Mouse (Mus musculus): ENCODE results near the gene Olfr1532-ps1. TPM values are rescaled to one million over a fixed set of nuclear protein-coding genes. Genes with fewer than 3 reads are reported as not detected.
"Not testable (repeated sequence)": the region's sequence is repeated elsewhere in the genome, so short reads cannot be mapped to it uniquely, and the experiment has no call there.

Olfr1532-ps1 gene
- polyA plus RNA-seq (2021), result not detected

DNA sequence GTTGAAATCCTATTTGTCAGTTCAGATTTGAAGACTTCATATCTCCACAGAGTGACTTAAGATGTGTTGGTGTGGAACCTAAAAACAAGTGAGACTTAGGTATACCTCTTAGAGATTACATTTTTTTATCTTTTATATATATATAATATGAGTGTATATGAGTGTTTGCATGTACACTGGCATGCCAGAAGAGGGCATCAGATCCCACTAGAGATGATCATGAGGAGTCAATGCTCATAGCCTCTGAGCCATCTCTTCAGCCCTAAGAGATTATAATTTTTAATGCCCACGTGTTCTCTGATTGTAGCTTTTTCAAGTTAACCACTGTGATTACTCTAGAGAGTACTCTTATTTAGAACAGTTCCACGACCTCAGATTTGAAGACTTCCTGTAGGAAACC is at the start of gene Olfr1532-ps1:
Gene Olfr1532-ps1, plus strand, starts transcription at position 326 of the 400 bp plus-strand sequence.
- DNase-seq (ENCODE audit: low read depth, low spot score) (no peak), ATAC-seq (no peak)
- in situ Hi-C loops (cut with MboI; ENCODE audit: low pct_unique_long_range_greater_than_20kb), result no loop called here
- POLR2A ChIA-PET, result no interaction called here
- TF ChIP-seq CTCF (IDR thresholded peaks at IDR 0.05), result no peak
- no peaks in the 10 kb centered on the region for H3K27me3 ChIP-seq
- CTCF ChIA-PET, result no interaction called here

DNA sequence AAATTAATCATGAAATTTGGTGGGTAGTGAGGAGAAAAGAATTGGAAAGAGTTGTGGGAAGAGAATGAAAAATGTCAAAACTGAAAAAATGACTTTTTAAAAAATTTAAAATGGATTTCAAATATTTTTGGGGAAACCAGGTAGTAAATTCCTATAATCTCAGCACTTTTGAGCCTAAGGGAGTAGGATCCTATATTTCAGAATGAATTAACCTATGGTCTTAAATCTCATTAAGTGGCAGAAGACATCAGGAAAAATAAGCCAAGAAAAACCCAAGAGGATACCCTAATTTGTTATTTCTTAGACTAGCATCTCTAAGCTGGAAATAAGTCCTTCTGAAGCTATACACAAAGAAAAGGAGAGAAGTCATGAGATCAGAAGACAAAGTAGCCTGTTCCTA is 44.9 kb upstream of the Olfr1532-ps1 start, which contains the start of gene Olfr704:
Gene Olfr704, plus strand, starts transcription at position 301 of the 400 bp plus-strand sequence.
- in situ Hi-C loops (cut with MboI; ENCODE audit: low pct_unique_long_range_greater_than_20kb), result no loop called here
- no peaks in the 10 kb centered on the region for H3K27me3 ChIP-seq
- TF ChIP-seq CTCF (IDR thresholded peaks at IDR 0.05), result no peak
- no peak for DNase-seq (ENCODE audit: low read depth, low spot score)
- ChIA-PET CTCF (no interaction called here), POLR2A (no interaction called here)
- ATAC-seq, result no peak

DNA sequence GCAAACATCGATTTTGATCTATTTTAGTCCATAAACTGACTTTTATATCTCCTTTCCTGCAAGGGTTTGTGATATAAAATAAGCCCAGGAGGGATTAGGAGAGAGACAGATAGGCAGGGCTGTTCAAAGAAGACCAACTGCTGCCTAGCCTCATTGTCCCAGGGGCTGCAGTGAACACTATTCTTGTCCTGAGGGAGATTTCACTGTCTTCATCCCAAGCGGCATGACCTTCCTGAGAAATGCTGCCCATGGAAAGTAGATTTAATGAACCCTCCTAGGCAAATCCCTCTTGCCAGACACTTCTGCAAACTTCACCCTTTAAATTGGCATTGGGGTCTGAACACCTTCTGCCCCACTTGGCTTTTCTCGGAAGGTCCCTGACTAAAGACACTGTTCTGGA is 31.0 kb upstream of the Olfr1532-ps1 start, which contains the start of gene Olfr705:
Gene Olfr705, minus strand, starts transcription at position 101 of the 400 bp plus-strand sequence.
- ATAC-seq (no peak), DNase-seq (ENCODE audit: low read depth, low spot score) (no peak)
- ChIA-PET CTCF (no interaction called here), POLR2A (no interaction called here)
- no peak for TF ChIP-seq CTCF (IDR thresholded peaks at IDR 0.05)
- H3K27me3 ChIP-seq, result no peaks in the 10 kb centered on the region
- in situ Hi-C loops (cut with MboI; ENCODE audit: low pct_unique_long_range_greater_than_20kb), result no loop called here

DNA sequence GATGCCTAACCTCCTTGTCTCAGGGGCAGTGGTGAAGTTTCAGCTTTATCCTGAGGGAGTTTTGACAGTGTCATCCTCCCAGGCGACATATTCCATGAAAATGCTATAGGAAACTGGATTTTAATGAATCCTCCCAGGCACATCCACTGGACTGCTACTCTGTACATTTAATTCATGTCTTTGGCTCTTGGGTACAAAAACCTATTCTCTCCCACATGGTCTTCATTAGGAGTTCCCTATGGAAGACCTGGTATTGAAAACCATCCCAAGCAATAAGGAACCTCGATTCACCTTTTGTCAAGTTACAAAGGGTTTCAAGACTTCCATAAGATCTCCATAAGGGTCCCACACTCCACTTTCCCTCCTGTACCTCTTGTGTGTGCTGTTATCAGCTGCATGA is 19.7 kb upstream of the Olfr1532-ps1 start, which contains the start of gene Olfr706:
Gene Olfr706, minus strand, starts transcription at position 101 of the 400 bp plus-strand sequence.
- in situ Hi-C loops (cut with MboI; ENCODE audit: low pct_unique_long_range_greater_than_20kb), result no loop called here

DNA sequence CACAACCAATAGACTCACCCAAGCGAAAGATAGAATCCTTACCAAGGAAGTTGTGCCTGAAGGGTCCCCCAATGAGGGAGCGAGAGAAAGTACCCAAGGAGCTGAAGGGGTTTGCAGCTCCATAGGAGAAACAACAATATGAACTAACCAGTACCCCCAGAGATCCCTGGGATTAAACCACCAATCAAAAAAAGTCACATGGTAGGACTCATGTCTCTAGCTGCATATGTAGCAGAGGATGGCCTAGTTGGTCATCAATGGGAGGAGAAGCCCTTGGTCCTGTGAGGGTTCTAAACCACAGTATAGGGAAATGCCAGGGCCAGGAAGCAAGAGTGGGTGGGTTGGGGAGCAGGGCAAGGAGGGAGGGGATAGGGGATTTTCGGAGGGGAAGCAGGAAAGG is 6.7 kb upstream of the Olfr1532-ps1 start, which contains the start of gene Olfr707:
Gene Olfr707, minus strand, starts transcription at position 101 of the 400 bp plus-strand sequence.
- POLR2A ChIA-PET; ATAC-seq; H3K27me3 ChIP-seq; in situ Hi-C loops (cut with MboI; ENCODE audit: low pct_unique_long_range_greater_than_20kb); DNase-seq (ENCODE audit: low read depth, low spot score); CTCF ChIA-PET: not testable (repeated sequence)

More for the DNA sequence above, 19.7 kb upstream of the Olfr1532-ps1 start, which contains the start of gene Olfr706:
- DNase-seq (ENCODE audit: low read depth, low spot score) (no peak), ATAC-seq (no peak)
- H3K27me3 ChIP-seq, result no peaks in the 10 kb centered on the region
- TF ChIP-seq CTCF (IDR thresholded peaks at IDR 0.05), result no peak
- ChIA-PET CTCF (no interaction called here), POLR2A (no interaction called here)

DNA sequence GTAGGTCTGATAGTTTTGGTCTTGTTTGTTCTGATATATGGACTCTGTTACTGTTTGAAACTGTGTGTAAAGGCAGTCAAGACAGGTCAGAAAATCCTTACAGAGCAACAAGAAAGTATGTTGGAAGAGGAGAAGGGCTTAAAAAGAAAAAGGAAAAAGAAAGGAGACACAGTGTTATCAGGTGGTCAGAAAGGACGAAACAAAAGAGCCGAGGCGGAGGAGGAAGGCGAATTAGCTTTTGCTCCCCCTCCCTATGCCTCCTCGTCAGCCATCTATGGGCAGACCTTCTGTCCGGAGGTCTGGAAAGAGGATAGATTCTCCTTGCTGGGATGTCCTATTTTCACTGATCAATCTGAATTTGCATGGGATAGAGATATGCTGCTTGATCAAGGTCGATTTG is 13.2 kb downstream of the Olfr1532-ps1 start:
- POLR2A ChIA-PET; ATAC-seq; in situ Hi-C loops (cut with MboI; ENCODE audit: low pct_unique_long_range_greater_than_20kb); DNase-seq (ENCODE audit: low read depth, low spot score); H3K27me3 ChIP-seq; CTCF ChIA-PET: not testable (repeated sequence)

DNA sequence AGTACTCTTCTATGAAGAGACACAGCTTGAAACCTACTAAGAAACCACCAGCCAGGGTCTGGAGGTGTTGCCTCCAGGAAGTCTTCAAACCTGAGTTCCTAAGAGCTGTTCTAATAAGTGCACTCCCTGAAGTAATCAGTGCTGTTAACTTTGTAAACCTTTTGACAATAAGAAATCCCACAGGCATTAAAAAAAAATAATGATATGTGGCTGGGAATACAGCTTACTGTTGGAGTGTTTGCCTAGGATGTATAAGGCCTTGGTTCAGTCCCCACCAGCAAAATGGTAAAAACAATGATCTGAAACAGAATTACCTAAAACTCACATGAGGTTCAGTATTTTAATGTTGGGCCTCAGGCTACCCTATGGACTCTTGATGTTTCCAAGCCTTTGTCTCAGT is 24.3 kb downstream of the Olfr1532-ps1 start, which contains the start of gene Olfr709-ps1:
Gene Olfr709-ps1, minus strand, starts transcription at position 101 of the 400 bp plus-strand sequence.
- ATAC-seq (no peak), DNase-seq (ENCODE audit: low read depth, low spot score) (no peak)
- H3K27me3 ChIP-seq, result no peaks in the 10 kb centered on the region
- ChIA-PET CTCF (no interaction called here), POLR2A (no interaction called here)
- in situ Hi-C loops (cut with MboI; ENCODE audit: low pct_unique_long_range_greater_than_20kb), result no loop called here
- TF ChIP-seq CTCF (IDR thresholded peaks at IDR 0.05), result no peak

DNA sequence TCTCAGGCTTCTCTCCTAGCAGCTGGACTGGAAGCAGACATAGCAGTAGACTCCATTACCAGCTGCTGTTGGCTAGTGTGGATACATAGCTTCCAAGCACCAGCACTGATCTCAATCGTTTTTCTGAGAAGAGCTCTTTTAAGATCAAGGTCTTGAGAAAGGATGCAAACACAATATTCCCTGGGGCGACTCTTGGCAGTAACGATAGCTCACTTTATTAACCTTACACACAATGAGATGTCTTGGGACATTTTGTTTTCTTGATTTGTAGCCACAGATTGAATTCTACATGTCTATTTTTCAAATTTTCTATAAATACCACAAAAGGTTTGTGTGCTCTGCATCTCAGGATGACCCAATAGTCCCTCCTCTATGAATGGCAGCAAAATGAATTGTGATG is 40.4 kb downstream of the Olfr1532-ps1 start, which contains the start of gene Olfr710:
Gene Olfr710, minus strand, starts transcription at position 101 of the 400 bp plus-strand sequence.
- no peak for ATAC-seq
- in situ Hi-C loops (cut with MboI; ENCODE audit: low pct_unique_long_range_greater_than_20kb), result no loop called here
- DNase-seq (ENCODE audit: low read depth, low spot score), result no peak
- CTCF ChIA-PET, result interaction anchor here (1.0 kb wide), 1 partner anchor 22 kb away, joined by 3 read pairs; no protein-coding TSS in a partner anchor
- no peak for TF ChIP-seq CTCF (IDR thresholded peaks at IDR 0.05)
- no peaks in the 10 kb centered on the region for H3K27me3 ChIP-seq
- POLR2A ChIA-PET, result no interaction called here

DNA sequence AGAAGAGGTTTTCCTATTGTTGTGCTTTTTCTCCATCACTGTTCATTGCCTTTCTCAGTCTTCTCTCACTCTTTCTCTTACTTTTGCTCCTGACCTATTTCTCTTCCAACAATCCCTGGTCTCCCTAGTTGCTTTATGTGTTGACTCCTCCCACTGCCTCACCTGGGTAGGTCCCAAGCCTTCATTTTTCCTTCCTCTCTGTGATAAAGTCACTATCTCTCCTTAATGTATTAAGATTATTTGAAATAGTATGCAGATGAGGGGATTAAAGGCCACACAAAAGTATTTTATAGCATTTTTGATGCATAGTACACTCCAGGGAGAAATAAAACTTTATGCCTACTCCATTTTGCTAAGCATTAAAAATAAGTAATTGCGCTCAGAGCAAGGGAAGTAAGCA is 56.0 kb downstream of the Olfr1532-ps1 start, which contains the start of gene Olfr6:
Gene Olfr6, minus strand, starts transcription at position 101 of the 400 bp plus-strand sequence.
- POLR2A ChIA-PET, result no interaction called here
- in situ Hi-C loops (cut with MboI; ENCODE audit: low pct_unique_long_range_greater_than_20kb), result no loop called here

More for the DNA sequence above, 56.0 kb downstream of the Olfr1532-ps1 start, which contains the start of gene Olfr6:
- ATAC-seq (no peak), DNase-seq (ENCODE audit: low read depth, low spot score) (no peak)
- TF ChIP-seq CTCF (IDR thresholded peaks at IDR 0.05), result no peak
- H3K27me3 ChIP-seq, result peaks cover 3% of the 10 kb centered on the region
- CTCF ChIA-PET, result no interaction called here

Other genes starting within 250 kb of the Olfr1532-ps1 start
- not detected for gene Olfr693, start 227.4 kb upstream of the Olfr1532-ps1 start, polyA plus RNA-seq (2021)
- gene Olfr694, start 216.2 kb upstream of the Olfr1532-ps1 start, polyA plus RNA-seq (2021), result not detected
- not detected for gene Olfr695, start 191.6 kb upstream of the Olfr1532-ps1 start, polyA plus RNA-seq (2021)
- not detected for gene Olfr697, start 165.6 kb upstream of the Olfr1532-ps1 start, polyA plus RNA-seq (2021)
- gene Olfr698, start 152.6 kb upstream of the Olfr1532-ps1 start, polyA plus RNA-seq (2021), result not detected
- gene Olfr699, start 114.8 kb upstream of the Olfr1532-ps1 start, polyA plus RNA-seq (2021), result not detected
- not detected for gene Olfr700, start 99.2 kb upstream of the Olfr1532-ps1 start, polyA plus RNA-seq (2021)
- 0.04 TPM for gene Olfr701, start 93.9 kb upstream of the Olfr1532-ps1 start, polyA plus RNA-seq (2021)
- 0.05 TPM for gene Olfr702, start 74.1 kb upstream of the Olfr1532-ps1 start, polyA plus RNA-seq (2021)
- gene Olfr703, start 64.6 kb upstream of the Olfr1532-ps1 start, polyA plus RNA-seq (2021), result not detected
- not detected for gene Olfr704, start 44.8 kb upstream of the Olfr1532-ps1 start, polyA plus RNA-seq (2021)
- not detected for gene Olfr705, start 31.1 kb upstream of the Olfr1532-ps1 start, polyA plus RNA-seq (2021)
- gene Olfr706, start 19.8 kb upstream of the Olfr1532-ps1 start, polyA plus RNA-seq (2021), result not detected
- not detected for gene Olfr707, start 6.8 kb upstream of the Olfr1532-ps1 start, polyA plus RNA-seq (2021)
- not detected for gene Olfr709-ps1, start 24.2 kb downstream of the Olfr1532-ps1 start, polyA plus RNA-seq (2021)
- not detected for gene Olfr710, start 40.3 kb downstream of the Olfr1532-ps1 start, polyA plus RNA-seq (2021)
- gene Olfr6, start 55.9 kb downstream of the Olfr1532-ps1 start, polyA plus RNA-seq (2021), result not detected
- gene Olfr711, start 67.5 kb downstream of the Olfr1532-ps1 start, polyA plus RNA-seq (2021), result not detected
- gene Olfr2, start 98.1 kb downstream of the Olfr1532-ps1 start, polyA plus RNA-seq (2021), result not detected
- not detected for gene Olfr713, start 123.2 kb downstream of the Olfr1532-ps1 start, polyA plus RNA-seq (2021)
- not detected for gene Olfr714, start 163.0 kb downstream of the Olfr1532-ps1 start, polyA plus RNA-seq (2021)
- gene Olfr17, start 185.2 kb downstream of the Olfr1532-ps1 start, polyA plus RNA-seq (2021), result not detected
- gene Olfr715b, start 202.4 kb downstream of the Olfr1532-ps1 start, polyA plus RNA-seq (2021), result not detected
- gene Olfr715, start 223.1 kb downstream of the Olfr1532-ps1 start, polyA plus RNA-seq (2021), result not detected
- gene Olfr716, start 230.3 kb downstream of the Olfr1532-ps1 start, polyA plus RNA-seq (2021), result not detected